Mouse (Mus musculus) myocyte (in vitro differentiated cells): ENCODE results near the gene Dcaf17. TPM values are rescaled to one million over a fixed set of nuclear protein-coding genes. Genes with fewer than 3 reads are reported as not detected.

Experiments
- H3K27me3 ChIP-seq: one replicate; pipeline ENCODE4 v1.6.1; 2011; ENCODE audit not compliant: control insufficient read depth, insufficient read depth, insufficient read length
- H3K36me3 ChIP-seq: one replicate; pipeline ENCODE4 v1.6.1; 2011; ENCODE audit not compliant: control insufficient read depth, insufficient read depth
- H3K4me2 ChIP-seq: one replicate; pipeline ENCODE4 v1.6.1; 2011; ENCODE audit warnings: low read depth, control low read depth
- H3K4me3 ChIP-seq: one replicate; pipeline ENCODE4 v1.5.1; 2011; ENCODE audit warnings: mild to moderate bottlenecking, control low read depth, moderate library complexity
- H3K79me2 ChIP-seq: one replicate; pipeline ENCODE4 v1.6.1; 2011; ENCODE audit not compliant: control insufficient read depth, insufficient read depth
- H3ac ChIP-seq: one replicate; pipeline ENCODE4 v1.6.1; 2011; ENCODE audit not compliant: control insufficient read depth, insufficient read length
- CEBPB ChIP-seq: IDR thresholded peaks from 2 replicates; pipeline ENCODE4 v1.6.1; 2011; ENCODE audit warnings: mild to moderate bottlenecking, moderate library complexity; ENCODE audit not compliant: poor library complexity, insufficient read depth, severe bottlenecking
- E2F4 ChIP-seq: IDR thresholded peaks from one replicate; pipeline ENCODE4 v1.6.1; 2011; ENCODE audit warnings: mild to moderate bottlenecking, control low read depth, moderate library complexity; ENCODE audit not compliant: insufficient read depth
- MAX ChIP-seq: IDR thresholded peaks from one replicate; pipeline ENCODE4 v1.6.1; 2011; ENCODE audit warnings: low read depth, mild to moderate bottlenecking, control low read depth
- MYOD1 ChIP-seq, 3 experiments: IDR thresholded peaks; one replicate each; pipeline ENCODE4 v1.6.1; 2011; ENCODE audit warnings: control low read depth in 2 of 3, low read depth in 2 of 3, mild to moderate bottlenecking in 2 of 3, moderate library complexity in 1 of 3; ENCODE audit not compliant: insufficient read length in 2 of 3, control insufficient read depth in 1 of 3
- MYOG ChIP-seq, 3 experiments: IDR thresholded peaks; one replicate each; pipeline ENCODE4 v1.6.1; 2011; ENCODE audit warnings: control low read depth in 2 of 3, low read depth in 2 of 3, mild to moderate bottlenecking in 2 of 3; ENCODE audit not compliant: insufficient read length in 2 of 3, control insufficient read depth in 1 of 3, insufficient read depth in 1 of 3
- POLR2A ChIP-seq: IDR thresholded peaks from one replicate; pipeline ENCODE4 v1.6.1; 2011; ENCODE audit warnings: low read depth, mild to moderate bottlenecking, control low read depth, moderate library complexity; ENCODE audit not compliant: insufficient read length
- POLR2AphosphoS2 ChIP-seq: IDR thresholded peaks from one replicate; pipeline ENCODE4 v1.6.1; 2011; ENCODE audit warnings: low read depth, control low read depth; ENCODE audit not compliant: insufficient read length
- REST ChIP-seq: IDR thresholded peaks from one replicate; pipeline ENCODE4 v1.6.1; 2011; ENCODE audit warnings: mild to moderate bottlenecking, control low read depth, moderate library complexity; ENCODE audit not compliant: insufficient read depth, insufficient read length
- SRF ChIP-seq: IDR thresholded peaks from one replicate; pipeline ENCODE4 v1.6.1; 2011; ENCODE audit warnings: low read depth; ENCODE audit not compliant: control insufficient read depth, insufficient read length
- TCF12 ChIP-seq: IDR thresholded peaks from one replicate; pipeline ENCODE4 v1.6.1; 2011; ENCODE audit warnings: mild to moderate bottlenecking, control low read depth; ENCODE audit not compliant: poor library complexity, insufficient read depth, severe bottlenecking
- TCF3 ChIP-seq: IDR thresholded peaks from one replicate; pipeline ENCODE4 v1.6.1; 2011; ENCODE audit warnings: low read depth, control low read depth; ENCODE audit not compliant: insufficient read length
- USF1 ChIP-seq: IDR thresholded peaks from one replicate; pipeline ENCODE4 v1.6.1; 2011; ENCODE audit warnings: low read depth, mild to moderate bottlenecking, control low read depth, moderate library complexity
- polyA plus RNA-seq: library from polyadenylated mRNA; unstranded; fragments of >200 nt; fragmentation: generic; extraction: Trizol; gene quantifications from one replicate; pipeline ENCODE4 v1.2.1, GENCODE M21; 2012; ENCODE audit warnings: missing spikeins

The Dcaf17 gene
- polyA plus RNA-seq, 1 experiment: 1.9 TPM

DNA sequence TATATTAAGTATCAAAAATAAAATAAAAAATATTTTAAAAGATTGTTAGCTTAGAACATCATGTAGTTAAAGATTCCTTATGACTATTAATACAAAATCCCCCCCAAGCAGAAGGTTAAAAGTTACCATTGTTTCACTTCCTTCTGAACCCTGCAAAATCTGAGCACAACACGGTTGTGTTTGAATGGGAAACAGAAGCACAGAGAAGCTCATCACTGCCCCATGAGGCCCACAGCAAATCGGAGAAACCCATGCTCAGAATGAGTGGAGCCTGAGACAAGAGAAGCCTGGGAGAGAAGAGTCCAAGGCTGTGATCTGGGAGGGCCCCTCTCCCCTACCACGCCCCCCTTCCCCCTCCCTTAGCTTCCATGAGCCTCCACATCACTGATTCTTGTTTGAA lies 49.6 kb downstream of the Dcaf17 start:
- H3ac ChIP-seq: no peak overlapping the region
- no peaks in the 10 kb centered on the region for H3K79me2 ChIP-seq
- no peak for TF ChIP-seq MAX
- no peak for TF ChIP-seq MYOD1 (IDR thresholded peaks at IDR 0.05; ENCODE audit: control insufficient read depth in 1 of 3, insufficient read length in 2 of 3, low read depth in 2 of 3)
- TF ChIP-seq TCF3: no peak
- TF ChIP-seq POLR2A: no peak
- TF ChIP-seq TCF12: no peak
- no peak for TF ChIP-seq MYOG (IDR thresholded peaks at IDR 0.05; ENCODE audit: control insufficient read depth in 1 of 3, insufficient read depth in 1 of 3, insufficient read length in 2 of 3, low read depth in 2 of 3)
- no peak for TF ChIP-seq CEBPB
- no peak for TF ChIP-seq SRF
- TF ChIP-seq REST: no peak
- TF ChIP-seq E2F4: no peak
- no peak for TF ChIP-seq POLR2AphosphoS2
- no peak for TF ChIP-seq USF1
- H3K36me3 ChIP-seq: peaks cover 4% of the 10 kb centered on the region
- no peak overlapping the region for H3K4me3 ChIP-seq
- no peaks in the 10 kb centered on the region for H3K27me3 ChIP-seq
- no peak overlapping the region for H3K4me2 ChIP-seq

DNA sequence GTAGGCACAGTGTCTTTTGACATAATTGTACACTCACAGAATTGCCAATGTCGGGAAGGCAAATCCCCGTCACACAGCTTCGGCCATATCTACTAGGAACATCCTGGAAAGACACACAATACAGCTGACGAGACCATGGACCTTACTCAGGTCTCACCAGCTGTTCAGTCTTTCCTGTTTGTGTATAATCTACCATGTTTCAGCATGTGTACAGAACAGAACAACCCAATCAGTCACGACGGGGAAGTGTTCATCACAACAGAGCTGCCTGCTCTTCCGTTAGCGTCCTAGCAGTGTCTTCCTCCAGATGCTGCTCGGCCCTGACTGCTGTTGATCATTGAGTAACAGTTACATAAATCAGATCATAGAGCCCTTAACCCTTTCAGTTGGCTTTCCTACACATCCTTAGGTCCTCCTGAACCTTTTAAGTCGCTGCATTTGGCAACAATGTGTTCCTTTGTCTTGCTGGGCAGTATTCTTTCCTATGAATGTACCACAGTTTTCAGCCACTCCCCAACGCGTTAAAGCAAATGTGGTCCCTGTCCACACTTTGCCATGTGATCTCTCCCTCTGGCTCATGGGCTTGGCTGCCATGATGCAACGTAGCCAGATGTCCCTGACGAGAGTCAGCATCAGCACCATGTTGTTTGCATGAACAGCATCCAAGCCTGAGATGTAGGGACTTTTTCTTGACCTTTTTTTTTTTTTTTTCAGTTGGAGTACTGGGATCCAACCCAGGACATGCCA lies 50.5 kb downstream of the Dcaf17 start:
- Histone ChIP-seq H3K79me2 (no peaks in the 10 kb centered on the region), H3K4me3 (no peak overlapping the region), H3K4me2 (no peak overlapping the region), H3ac (no peak overlapping the region), H3K36me3 (peaks cover 3% of the 10 kb centered on the region), H3K27me3 (no peaks in the 10 kb centered on the region)
- TF ChIP-seq MAX (no peak), REST (no peak), TCF3 (no peak), MYOD1 (IDR thresholded peaks at IDR 0.05; ENCODE audit: control insufficient read depth in 1 of 3, insufficient read length in 2 of 3, low read depth in 2 of 3) (no peak), USF1 (no peak), CEBPB (no peak), MYOG (IDR thresholded peaks at IDR 0.05; ENCODE audit: control insufficient read depth in 1 of 3, insufficient read depth in 1 of 3, insufficient read length in 2 of 3, low read depth in 2 of 3) (no peak), E2F4 (no peak)

DNA sequence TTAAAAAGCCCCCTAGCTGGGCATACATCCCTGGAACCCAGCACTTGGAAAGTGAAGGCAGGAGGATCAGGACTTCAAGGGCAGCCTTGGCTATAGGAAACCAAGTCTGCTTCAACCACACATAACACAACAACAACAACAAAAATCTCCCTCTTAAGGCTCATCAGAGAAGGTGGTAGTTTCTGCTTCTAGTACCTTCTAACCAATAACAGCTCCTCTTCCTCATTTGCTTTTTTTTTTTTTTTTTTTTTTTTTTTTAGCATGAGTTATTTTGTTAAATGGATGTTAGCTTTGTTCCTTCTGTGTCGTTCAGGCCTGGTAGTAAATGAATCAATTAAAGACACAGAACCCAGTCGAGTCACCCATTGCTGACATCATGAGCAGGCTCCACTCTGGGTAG lies 52.1 kb downstream of the Dcaf17 start:
- H3K79me2 ChIP-seq: no peaks in the 10 kb centered on the region
- H3K36me3 ChIP-seq: no peaks in the 10 kb centered on the region
- no peak overlapping the region for H3K4me3 ChIP-seq
- no peaks in the 10 kb centered on the region for H3K27me3 ChIP-seq
- no peak for TF ChIP-seq TCF12
- no peak for TF ChIP-seq CEBPB
- no peak for TF ChIP-seq POLR2AphosphoS2
- TF ChIP-seq MYOD1 (IDR thresholded peaks at IDR 0.05; ENCODE audit: control insufficient read depth in 1 of 3, insufficient read length in 2 of 3, low read depth in 2 of 3): no peak
- no peak for TF ChIP-seq POLR2A
- no peak for TF ChIP-seq USF1
- no peak for TF ChIP-seq MAX
- no peak for TF ChIP-seq E2F4
- no peak for TF ChIP-seq MYOG (IDR thresholded peaks at IDR 0.05; ENCODE audit: control insufficient read depth in 1 of 3, insufficient read depth in 1 of 3, insufficient read length in 2 of 3, low read depth in 2 of 3)
- TF ChIP-seq REST: no peak
- no peak overlapping the region for H3ac ChIP-seq
- H3K4me2 ChIP-seq: no peak overlapping the region

DNA sequence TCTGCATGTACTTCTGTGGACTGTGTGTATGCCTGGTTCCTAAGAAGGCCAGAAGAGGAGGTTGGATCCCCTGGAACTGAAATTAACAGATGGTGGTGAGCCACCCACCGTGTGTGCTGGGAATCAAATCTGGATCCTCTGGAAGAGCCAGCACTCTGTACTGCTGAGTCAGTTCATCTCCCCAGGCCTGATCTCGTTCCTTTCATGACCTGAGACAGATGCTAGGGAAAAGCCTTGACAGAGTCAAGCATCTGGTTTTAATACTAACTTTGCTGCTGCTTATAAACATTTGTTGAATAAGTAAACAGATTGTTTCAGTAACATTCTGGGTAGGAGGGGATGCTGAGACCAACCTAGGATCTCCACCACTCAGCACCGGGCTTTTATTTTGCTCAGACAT lies 53.4 kb downstream of the Dcaf17 start:
- no peak overlapping the region for H3K4me3 ChIP-seq
- no peak overlapping the region for H3ac ChIP-seq
- no peak overlapping the region for H3K4me2 ChIP-seq
- no peaks in the 10 kb centered on the region for H3K79me2 ChIP-seq
- no peaks in the 10 kb centered on the region for H3K36me3 ChIP-seq
- no peaks in the 10 kb centered on the region for H3K27me3 ChIP-seq
- TF ChIP-seq TCF12 (no peak), POLR2A (no peak), POLR2AphosphoS2 (no peak), MAX (no peak), USF1 (no peak), E2F4 (no peak), SRF (no peak), MYOD1 (IDR thresholded peaks at IDR 0.05; ENCODE audit: control insufficient read depth in 1 of 3, insufficient read length in 2 of 3, low read depth in 2 of 3) (no peak)

DNA sequence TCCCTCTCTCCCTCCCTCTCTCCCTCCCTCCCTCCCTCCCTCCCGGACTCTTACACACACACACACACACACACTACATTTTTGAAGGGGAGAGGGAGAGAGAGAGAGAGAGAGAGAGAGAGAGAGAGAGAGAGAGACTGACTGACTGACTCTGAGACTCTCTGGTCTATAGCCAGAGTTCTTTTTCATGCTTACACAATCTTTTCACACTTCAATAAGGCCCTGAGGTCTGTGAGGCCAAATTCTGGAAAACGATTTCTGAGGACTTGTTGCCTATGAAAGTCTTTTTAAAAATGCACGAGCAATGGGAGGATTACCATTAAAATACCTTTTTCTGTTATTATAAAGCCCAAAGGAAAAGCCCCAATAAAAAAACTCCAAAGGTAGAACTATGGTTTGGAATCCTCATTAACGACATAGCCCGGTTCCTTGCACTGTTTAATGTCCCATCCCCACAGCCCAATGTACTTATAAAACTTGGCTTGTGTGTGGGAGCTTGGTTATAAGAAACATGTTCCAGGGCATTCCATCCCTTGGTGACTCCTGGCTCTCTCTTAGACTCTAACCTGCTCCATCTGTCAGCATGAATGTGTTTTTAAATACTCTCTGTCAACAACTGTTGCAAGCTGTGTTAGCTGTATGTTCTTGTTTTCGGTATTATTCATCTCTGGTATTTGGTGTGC lies 58.5 kb downstream of the Dcaf17 start:
- Histone ChIP-seq H3K36me3 (no peaks in the 10 kb centered on the region), H3K4me3 (no peak overlapping the region), H3K27me3 (no peaks in the 10 kb centered on the region), H3K4me2 (no peak overlapping the region), H3K79me2 (no peaks in the 10 kb centered on the region), H3ac (no peak overlapping the region)
- TF ChIP-seq SRF (no peak), REST (no peak), TCF3 (no peak), MYOD1 (IDR thresholded peaks at IDR 0.05; ENCODE audit: control insufficient read depth in 1 of 3, insufficient read length in 2 of 3, low read depth in 2 of 3) (no peak), POLR2A (no peak), POLR2AphosphoS2 (no peak), TCF12 (no peak), USF1 (no peak), MYOG (IDR thresholded peaks at IDR 0.05; ENCODE audit: control insufficient read depth in 1 of 3, insufficient read depth in 1 of 3, insufficient read length in 2 of 3, low read depth in 2 of 3) (no peak), MAX (no peak), E2F4 (no peak), CEBPB (no peak)
